Mouse (Mus musculus) mouse trophoblast stem cell (cell line): ENCODE data around the gene Trappc4.
"Not testable (repeated sequence)": the region's sequence is repeated elsewhere in the genome, so short reads cannot be mapped to it uniquely, and the experiment has no call there.

ENCODE experiments used
- in situ Hi-C, 2 experiments: fragments of 300-500 bp; cut with MseI, MboI; formaldehyde crosslinking; loops; 2 replicates in 1 of 2; 3 replicates in 1 of 2; pipeline ENCODE4 v1.15.1; 2025

Trappc4 gene

DNA sequence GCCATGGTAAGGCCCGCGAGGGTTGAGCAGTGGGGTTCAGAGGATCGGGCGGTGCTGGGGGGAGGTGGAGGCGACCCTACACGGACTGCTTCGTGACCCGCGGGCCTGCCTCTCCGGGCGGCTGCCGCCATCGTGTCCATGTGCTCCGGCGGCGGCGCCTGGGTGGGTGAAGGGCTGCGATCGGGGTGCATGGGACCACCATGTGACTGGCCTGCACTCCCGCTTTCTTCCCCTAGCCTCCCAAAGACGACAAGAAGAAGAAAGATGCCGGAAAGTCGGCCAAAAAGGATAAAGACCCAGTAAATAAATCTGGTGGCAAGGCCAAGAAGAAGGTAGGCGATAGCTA, 325 bp upstream of the Trappc4 start:
- in situ Hi-C loops, result no loop called here

DNA sequence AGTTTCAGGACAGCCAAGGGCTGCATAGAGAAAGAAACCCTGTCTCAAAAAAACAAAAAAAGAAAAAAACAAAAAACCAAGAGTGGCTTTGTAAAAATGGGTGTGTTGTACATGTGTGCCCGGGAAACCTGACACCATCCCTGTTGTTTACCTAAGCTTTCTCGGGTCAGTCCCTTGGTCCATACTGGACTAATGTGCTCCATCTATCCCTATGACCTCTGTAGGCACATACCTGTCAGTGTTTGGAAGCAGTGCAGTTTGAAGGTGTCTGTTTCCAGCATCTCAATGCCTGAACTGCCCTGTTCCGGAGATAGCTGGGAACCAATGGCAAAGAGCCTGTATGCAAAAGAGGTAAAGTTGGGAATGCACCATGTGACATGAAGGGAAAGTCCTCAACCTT, 2.4 kb downstream of the Trappc4 start:
- in situ Hi-C loops, result no loop called here

DNA sequence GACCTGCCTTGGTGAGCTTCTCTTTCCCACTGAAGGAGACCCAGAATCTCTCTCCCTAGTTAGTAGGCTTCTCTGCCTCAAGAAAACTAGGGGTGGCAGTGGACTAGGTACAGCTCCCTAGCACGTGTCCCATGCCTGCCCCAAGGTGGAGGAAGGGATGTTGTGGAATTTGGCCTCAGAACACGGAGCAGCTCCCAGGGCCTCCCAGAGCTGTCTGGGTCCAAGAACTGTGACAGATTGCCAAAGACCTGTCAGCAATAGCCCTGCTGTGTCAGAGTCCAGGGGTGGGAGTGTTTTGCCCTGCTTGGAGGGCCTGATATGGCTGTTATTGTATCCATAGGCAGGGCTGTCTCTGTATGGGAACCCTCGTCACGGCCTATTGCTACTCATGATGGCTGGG, 6.3 kb downstream of the Trappc4 start:
- in situ Hi-C loops, result no loop called here

DNA sequence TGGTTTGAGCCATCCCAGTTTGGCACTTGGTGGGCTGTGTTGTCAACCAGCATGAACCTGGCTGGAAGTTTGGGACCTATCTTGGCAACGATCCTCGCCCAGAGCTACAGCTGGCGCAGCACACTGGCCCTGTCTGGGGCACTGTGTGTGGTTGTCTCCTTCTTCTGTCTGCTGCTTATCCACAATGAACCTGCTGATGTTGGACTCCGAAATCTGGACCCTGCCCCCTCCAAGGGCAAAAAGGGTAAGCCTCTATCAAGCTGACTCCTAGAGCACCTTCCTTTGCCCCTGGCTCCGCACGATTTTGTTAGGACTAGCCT, 7.6 kb downstream of the Trappc4 start:
- in situ Hi-C loops, result no loop called here

DNA sequence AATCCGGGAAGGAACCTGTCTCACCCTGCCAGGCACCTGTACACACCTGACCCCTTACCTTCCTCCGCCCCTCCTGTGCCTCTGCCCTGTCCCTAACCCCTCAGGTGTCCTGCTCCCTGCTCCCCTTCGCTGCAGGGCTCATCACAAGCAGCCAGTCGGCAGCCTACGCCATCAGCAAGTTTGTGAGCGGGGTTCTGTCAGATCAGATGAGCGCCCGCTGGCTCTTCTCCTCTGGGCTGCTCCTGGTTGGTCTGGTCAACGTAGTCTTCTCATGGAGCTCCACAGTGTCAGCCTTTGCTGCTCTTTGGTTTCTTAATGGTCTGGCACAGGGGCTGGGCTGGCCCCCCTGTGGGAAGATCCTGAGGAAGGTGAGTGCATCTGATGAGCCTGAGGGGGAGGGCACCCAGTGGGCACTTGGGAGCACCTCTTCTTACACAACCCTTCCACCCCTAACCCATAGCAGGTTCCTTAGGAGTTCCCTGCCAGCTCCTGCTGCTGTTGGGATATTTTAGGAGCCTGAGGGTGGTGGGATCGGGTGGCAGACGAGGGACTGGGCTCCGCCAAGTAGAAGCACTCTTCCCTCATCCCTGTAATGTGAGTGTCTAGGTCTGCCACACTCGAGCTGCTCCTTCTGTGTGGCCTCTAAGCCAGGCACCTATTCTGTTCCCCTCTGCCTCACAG, 8.1 kb downstream of the Trappc4 start:
- in situ Hi-C loops, result no loop called here

DNA sequence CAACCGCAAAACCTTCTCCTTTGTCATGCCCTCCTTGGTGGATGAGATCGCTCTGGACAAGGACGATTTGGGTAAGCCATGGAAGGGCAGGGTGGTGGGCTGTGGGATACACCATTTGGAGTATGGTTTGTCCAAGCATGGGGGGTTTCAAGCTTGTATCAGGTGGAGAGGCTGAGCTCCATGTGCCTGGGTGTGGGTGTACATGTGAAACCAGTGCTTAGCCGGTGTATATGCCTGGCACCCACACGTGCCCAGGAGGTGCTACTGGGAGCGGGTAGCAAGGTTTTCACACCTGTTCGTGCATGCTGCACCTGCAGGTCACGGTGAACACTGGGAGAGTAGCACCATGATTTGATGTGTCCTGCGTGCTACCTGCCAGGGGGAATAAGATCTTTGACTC, 8.8 kb downstream of the Trappc4 start:
- in situ Hi-C loops, result no loop called here

DNA sequence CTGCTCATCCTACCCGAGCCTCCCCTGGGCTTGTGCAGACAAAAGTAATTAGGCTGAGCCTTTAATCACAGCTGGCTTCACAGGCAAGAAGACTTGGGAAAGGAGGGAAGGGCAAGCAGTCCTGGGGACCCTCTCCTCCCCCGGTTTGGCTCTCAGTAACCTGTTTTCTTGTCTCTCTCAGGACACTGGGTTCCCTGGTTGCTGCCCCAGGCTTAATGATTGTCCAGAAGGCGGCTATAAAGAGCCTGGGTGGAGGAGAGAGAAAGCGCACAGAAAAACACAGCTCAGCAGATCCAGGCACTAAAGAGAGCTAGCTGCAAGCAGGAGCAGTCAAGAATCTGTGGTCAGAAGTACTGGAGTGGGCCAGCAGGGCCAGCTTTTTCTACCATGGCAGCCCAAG, 9.3 kb downstream of the Trappc4 start:
- in situ Hi-C loops, result no loop called here

DNA sequence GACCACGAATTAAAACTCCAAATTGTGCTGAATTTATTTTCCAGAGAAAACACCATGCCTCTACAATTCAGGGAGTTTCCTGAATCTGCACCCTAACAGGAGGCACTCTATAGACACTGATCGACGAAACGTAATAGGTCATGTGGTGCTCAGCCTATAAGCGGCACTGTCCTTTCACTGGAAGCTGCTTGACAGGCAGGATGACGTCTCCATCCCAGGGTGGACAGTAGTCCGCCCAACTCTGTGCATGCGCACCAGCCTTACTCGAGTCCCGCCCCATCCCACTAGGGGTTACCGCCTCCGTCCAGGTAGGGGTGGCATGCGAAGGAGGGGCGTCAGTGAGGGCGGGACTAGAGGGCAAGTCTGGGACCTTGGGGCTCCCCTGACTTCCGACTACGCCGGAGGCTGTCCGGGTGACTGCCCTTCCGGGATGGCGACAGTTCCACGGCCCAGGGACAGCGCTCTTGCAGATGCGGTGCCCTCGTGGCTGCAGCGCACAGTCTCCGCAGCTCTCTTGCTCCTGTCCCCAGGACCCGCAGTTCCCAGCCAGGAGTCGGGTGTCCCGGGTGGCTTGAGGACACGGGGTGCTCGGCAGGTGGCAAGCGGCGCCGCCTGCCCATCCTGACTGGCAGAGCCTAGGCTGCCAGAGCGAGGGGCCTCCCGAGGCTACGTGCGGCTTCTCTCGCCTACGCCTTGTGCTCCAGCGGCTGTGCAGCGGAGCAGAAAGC, 10.6 kb downstream of the Trappc4 start, which contains the start of gene Slc37a4:
Slc37a4 (plus strand) TSS at position 169 of the 728 bp plus-strand sequence.
- in situ Hi-C loops, result no loop called here

DNA sequence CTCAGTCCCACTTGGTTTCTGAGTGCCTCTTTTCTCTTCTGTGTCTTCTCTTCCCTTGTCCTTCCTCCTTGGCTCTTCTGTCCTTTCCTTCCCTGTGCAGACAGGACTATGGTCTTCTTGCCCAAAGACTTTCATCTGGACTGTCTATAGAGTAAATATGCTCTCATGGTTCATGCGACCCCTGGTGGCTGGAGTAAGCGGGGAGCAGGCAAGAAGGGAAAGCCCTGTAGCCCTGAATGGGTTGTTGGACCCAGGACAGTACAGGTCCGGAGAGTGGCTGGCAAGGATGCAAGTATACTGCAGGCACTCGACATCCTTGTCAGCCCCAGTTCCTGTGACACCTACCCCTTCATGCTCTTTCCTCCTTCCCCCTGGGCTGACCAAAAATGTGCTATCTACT, 15.9 kb downstream of the Trappc4 start:
- in situ Hi-C loops, result no loop called here

DNA sequence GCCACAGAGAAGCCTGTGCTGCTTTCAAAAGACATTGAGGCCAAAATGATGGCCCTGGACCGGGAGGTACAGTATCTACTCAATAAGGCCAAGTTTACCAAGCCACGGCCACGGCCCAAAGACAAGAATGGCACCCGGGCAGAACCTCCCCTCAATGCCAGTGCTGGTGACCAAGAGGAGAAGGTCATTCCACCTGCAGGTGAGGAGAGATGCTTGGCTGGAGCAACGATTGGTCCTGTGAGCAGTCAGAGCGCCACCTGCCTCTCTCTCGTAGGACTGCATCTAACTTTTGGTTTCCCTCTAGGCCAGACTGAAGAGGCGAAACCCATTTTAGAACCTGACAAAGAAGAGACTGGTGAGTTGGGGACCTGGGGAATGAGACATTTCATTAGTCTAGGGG, 18.1 kb downstream of the Trappc4 start:
- in situ Hi-C loops, result no loop called here

DNA sequence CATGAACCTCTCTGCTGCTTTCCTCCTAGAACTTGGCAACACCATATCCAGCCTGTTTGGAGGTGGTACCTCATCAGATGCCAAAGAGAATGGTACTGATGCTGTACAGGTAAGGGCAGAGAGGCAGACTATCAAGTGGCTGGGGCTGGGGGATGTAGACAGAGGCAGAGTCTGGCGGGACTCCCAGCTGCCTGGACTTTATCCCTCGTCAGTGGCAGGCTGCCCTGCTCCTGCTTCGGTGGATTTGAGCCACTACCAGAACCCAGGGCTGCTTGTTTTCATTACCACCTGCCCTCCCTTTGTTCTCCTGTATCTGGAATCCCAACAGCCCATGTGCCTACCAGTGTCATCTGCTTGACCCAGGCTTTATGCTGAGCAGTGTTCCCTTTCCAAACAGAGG, 20.2 kb downstream of the Trappc4 start:
- in situ Hi-C loops, result no loop called here

DNA sequence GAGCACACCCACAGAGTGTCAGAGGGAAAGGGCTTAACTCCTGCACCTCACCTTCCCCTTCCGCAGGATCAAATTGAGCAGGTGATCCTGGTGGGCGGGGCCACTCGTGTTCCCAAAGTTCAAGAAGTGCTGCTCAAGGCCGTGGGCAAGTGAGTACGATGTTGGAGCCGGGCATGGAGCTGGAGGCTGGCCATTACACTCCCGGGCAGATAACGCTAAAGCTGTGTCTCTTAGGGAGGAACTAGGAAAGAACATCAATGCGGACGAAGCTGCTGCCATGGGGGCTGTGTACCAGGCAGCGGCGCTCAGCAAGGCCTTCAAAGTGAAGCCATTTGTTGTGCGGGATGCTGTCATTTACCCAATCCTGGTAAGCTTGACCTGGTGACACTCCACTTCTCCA, 22.8 kb downstream of the Trappc4 start:
- in situ Hi-C loops, result no loop called here

DNA sequence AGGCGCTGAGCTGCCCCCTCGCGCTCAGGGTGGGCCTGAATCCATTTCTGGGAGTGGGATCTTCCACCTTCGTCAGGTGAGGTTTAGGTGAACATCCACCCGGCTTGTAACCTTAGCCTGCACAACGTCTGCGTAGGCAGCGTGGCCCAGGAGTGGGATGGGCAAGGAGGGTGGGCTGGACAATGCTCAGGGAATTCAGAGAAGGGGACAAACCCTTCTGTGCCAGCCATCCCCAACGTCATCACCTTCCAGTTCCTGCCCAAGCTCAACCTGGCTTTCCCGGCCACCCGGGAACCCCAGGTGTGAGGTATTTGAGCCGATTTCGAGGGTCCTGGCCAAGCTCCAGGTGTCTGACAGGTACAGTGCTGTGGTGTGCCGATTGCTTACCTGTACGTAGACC, 27.5 kb downstream of the Trappc4 start:
- in situ Hi-C loops, result no loop called here

DNA sequence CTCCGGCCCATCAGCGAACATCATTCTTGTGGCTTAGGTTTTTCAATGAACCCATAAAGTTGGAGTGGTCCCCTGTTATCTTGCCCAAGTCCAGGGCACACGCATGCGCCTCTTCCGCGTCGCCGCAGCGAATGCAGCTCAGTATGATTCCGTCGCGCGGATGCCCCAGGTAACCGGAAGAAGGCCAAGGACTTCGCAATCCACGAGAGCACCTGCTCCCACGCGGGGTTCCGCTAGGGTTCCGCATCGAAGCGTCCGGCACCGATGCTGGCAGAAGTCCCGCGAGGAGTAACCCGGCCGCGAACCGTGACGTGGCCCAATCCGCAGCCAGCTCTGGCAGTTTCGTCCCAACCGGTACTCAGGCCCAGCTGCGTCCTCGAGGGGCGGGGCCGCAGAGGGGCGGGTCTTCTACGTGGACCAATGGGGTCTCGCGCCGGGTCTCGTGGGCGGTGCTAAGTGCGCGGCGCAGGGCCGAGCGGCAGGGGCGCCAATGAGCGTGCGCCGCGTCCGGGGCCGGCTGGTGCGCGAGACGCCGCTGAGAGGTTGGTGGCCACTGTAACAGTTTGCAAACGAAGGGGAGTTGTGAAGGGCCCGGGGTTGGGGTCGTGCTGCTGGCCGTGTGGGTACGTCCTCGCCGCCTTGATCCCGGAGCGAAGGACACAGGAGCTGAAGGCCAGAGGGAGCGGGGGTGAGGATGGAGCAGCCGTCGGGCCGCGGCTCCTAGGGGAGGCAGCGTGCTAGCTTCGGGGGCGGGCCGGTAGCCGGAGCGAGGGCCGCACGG, 28.2 kb downstream of the Trappc4 start, which contains the start of gene Hyou1:
Hyou1 (plus strand) TSS at position 437 of the 781 bp plus-strand sequence.
- in situ Hi-C loops, result no loop called here

DNA sequence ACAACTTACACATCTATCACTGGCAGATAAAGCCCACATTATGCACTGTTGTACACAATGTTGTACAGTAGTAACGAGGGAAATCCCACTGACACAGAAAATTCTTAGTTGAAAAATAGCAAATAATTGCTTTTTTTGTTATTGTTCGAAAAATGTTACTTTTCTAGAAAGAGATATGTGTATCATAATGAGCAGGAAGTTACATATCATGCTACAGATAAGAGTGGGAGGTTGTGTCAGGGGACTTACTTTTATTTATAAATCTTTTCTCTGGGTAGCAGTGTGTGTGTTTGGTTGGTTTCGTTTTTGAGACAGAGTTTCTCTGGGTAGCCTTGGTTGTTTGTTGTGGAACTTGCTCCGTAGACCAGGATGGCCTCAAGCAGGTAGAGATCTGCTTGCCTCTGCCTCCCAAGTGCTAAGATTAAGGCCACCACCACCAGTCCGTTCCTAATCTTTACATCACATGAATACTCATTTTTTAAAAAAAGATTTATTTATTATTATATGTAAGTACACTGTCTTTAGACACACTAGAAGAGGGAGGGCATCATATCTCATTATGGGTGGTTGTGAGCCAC, 29.2 kb downstream of the Trappc4 start:
- in situ Hi-C loops, result no loop called here

DNA sequence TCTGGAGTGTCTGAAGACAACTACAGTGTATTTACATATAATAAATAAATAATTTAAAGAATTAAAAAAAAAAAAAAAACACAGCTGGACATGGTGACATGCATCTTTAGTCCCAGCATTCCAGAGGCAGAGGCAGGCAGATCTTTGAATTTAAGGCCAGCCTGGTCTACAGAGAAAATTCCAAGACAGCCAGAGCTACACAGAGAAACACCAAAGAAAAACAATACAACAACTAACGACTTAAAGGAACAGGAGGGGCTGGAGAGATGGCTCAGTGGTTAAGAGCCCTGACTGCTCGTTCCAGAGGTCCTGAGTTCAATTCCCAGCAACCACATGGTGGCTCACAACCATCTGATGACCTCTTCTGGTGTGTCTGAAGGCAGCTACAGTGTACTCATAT, 30.1 kb downstream of the Trappc4 start:
- in situ Hi-C loops, result not testable (repeated sequence)

DNA sequence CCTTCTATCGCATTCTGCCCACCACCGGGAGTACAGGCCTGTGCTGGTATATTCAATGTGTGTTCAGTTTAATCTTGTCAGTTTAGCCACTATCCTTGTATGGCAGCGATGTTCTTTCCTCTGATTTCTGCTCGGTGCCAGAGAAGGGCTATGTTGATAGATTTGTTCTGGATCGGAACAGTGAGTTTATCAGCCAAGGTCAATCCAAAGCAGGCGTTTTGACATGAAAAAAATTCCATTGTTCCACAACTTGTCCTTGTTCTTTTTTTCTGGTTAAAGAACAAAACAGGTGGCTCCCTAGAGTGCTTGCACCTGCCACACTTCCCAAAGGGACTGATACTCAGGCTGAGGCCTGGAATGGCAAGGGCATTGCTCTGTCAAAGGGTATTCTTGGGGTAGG, 31.3 kb downstream of the Trappc4 start:
- in situ Hi-C loops, result no loop called here

DNA sequence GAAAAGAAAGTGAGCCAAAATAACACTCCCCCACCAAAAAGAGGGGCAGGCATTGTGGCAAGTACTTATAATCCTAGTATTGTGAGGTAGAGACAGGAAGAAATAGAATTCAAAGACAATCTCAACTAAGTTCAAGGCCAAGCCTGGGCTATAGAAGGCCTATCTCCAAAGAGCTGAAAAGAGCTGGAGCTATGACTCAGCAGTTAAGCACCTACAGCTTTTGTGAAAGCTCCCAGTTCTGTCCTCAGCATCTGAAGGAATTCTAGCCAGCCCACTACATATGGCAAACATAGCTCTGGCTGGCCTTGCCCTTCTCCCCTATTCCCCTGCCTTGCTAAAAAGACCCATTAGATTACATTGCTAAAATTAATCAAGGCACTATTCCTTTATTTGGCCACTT, 34.0 kb downstream of the Trappc4 start:
- in situ Hi-C loops, result no loop called here

DNA sequence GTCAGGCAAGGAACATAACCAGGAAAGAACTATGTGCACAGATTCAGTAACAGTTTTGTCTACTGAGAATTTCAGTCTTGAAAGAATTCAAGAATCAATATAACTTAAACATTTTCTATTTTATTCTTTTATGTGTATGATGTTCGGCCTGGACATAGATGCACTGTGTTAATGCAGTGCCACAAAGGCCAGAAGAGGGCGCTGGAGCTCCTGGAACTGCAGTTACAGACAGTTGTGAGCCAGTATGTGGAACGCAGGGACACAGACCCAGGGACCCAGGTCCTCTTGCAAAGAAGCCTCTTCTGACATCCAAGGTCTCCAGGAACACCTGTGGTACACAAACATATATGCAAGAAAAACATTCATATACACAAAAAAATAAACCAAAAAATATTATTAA, 42.9 kb downstream of the Trappc4 start:
- in situ Hi-C loops, result no loop called here

DNA sequence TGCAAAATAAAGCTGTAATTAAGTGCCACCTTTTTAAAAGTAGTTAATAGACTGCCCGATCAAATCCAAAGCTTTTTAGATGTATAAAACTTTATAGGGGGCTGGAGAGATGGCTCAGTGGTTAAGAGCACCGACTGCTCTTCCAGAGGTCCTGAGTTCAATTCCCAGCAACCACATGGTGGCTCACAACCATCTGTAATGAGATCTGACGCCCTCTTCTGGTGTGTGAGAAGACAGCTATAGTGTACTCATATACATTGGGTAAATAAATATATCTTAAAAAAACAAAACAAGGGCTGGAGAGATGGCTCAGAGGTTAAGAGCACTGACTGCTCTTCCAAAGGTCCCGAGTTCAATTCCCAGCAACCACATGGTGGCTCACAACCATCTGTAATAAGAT, 45.5 kb downstream of the Trappc4 start:
- in situ Hi-C loops, result not testable (repeated sequence)

DNA sequence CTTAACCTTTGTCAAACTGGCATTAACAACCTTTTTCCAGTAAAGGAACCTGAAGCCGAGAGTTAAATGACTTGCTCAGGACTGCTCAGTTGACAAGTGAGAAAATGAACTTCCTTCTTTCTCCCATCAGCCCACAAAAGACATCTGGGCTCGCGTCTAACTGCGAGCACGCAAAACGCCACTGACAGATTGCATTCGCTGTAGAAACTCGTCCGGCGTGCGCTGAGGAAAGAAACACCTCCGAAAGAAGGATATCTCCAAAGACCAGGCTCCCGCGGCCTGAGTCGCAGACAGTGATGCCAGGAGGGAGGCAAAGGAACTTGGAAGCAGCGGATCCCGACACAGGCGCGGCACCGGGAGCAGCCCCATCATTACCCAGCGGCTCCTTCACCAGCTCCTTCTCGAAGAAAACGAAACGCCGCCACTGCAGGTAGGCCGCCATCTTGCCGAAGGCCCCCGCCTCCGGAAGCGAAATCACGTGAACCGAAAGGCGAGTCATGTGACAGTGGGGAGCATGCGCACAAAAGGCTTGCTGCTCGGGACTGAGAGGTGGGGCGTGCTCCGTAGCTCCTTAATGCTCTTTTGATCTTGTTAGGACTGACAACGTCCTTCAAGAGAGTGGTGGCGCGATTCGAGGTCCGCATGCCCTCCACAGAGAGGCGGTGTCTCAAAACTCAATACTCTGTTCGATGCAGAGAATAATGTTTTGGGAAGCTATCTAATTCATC, 46.0 kb downstream of the Trappc4 start, which contains the start of gene Vps11:
Vps11 (minus strand) TSS at position 481 of the 728 bp plus-strand sequence.
- in situ Hi-C loops, result no loop called here

DNA sequence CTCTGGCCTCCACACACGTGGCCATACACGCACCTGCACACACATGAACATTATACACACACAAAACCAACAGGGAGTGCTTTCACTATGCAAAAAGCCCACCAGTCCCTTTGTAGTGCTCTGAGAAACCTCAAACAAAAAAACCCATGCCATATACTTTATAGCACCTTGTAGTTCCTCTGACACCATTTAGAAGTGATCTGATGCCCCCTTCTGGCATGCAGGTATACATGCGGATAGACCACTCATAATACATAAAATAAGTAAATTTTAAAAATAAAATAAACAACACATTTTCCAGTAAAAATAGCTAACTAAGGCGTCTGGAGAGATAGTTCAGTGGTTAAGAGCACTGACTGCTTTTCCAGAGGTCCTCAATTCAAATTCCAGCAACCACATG, 50.2 kb downstream of the Trappc4 start:
- in situ Hi-C loops, result no loop called here
